Mouse (Mus musculus) embryonic facial prominence, embryonic 14.5 days (tissue): ENCODE results near the gene Prrc2a. TPM values are rescaled to one million over a fixed set of nuclear protein-coding genes. Genes with fewer than 3 reads are reported as not detected.

ENCODE experiments used
- ATAC-seq: fragments of 200-750 bp; cut with Nextera tagmentation; 2 replicates; pipeline ENCODE4 v1.8.0; 2017; ENCODE audit warnings: low read depth, moderate number of reproducible peaks, moderate TSS enrichment
- DNase-seq: peaks from one replicate; pipeline ENCODE4 v3.0.0-alpha.2; 2015; ENCODE audit warnings: low spot score
- H3K27ac ChIP-seq: fragments of 300-500 bp; sonication (generic); replicated peaks from 2 replicates; pipeline ENCODE4 v1.5.1; 2014; ENCODE audit warnings: low read depth, mild to moderate bottlenecking, low read length, moderate library complexity
- H3K27me3 ChIP-seq: fragments of 300-500 bp; sonication (generic); replicated peaks from 2 replicates; pipeline ENCODE4 v1.6.1; 2014; ENCODE audit warnings: low read length; ENCODE audit not compliant: control insufficient read depth, insufficient read depth
- H3K36me3 ChIP-seq: fragments of 300-500 bp; sonication (generic); 2 replicates; pipeline ENCODE4 v1.6.1; 2014; ENCODE audit warnings: low read length, mixed read lengths; ENCODE audit not compliant: control insufficient read depth, insufficient read depth
- H3K4me1 ChIP-seq: fragments of 300-500 bp; sonication (generic); 2 replicates; pipeline ENCODE4 v1.6.1; 2014; ENCODE audit warnings: antibody characterized with exemption, low read length; ENCODE audit not compliant: control insufficient read depth, insufficient read depth
- H3K4me2 ChIP-seq: fragments of 300-500 bp; sonication (generic); 2 replicates; pipeline ENCODE4 v1.6.1; 2014; ENCODE audit warnings: low read depth, mild to moderate bottlenecking, low read length, moderate library complexity, mixed read lengths
- H3K4me3 ChIP-seq: fragments of 300-500 bp; sonication (generic); 2 replicates; pipeline ENCODE4 v1.5.1; 2014; ENCODE audit warnings: low read depth, mild to moderate bottlenecking, low read length
- H3K9ac ChIP-seq: fragments of 300-500 bp; sonication (generic); 2 replicates; pipeline ENCODE4 v1.6.1; 2014; ENCODE audit warnings: low read depth, mild to moderate bottlenecking, low read length, moderate library complexity, mixed read lengths
- H3K9me3 ChIP-seq: fragments of 300-500 bp; sonication (generic); 2 replicates; pipeline ENCODE4 v1.6.1; 2016; ENCODE audit warnings: low read length; ENCODE audit not compliant: control insufficient read depth
- WGBS: fragments of 180-500 bp; shearing (Covaris S2); extraction: QIAGEN DNeasy Blood & Tissue Kit; methylation state at CpG from one replicate; pipeline ENCODE4 v1.1.7; 2014; 5-methylcytosine and 5-hydroxymethylcytosine counted together
- polyA plus RNA-seq: library from polyadenylated mRNA; unstranded; fragments of >200 nt; fragmentation: Nextera tagmentation; extraction: Ambion mirVana; gene quantifications from 2 replicates; pipeline ENCODE4 v1.2.1, GENCODE M21; 2014

The Prrc2a gene
- polyA plus RNA-seq, 1 experiment from 2014 or later = 151 TPM

GRCm38 (mm10) chr17:35153931-35154330 lies 10.8 kb downstream of the Prrc2a start:
- DNase-seq (peak; percentile 56), ATAC-seq (0 out of 2 replicates have a peak, but pooled peaks have one; percentile 13)
- Histone ChIP-seq H3K4me1 (no peaks in the 10 kb centered on the region), H3K36me3 (peaks cover 98% of the 10 kb centered on the region), H3K27me3 (no peaks in the 10 kb centered on the region), H3K9ac (no peak overlapping the region), H3K27ac (0 out of 2 replicates have a peak overlapping the region, but pooled peaks have one; percentile 30), H3K4me3 (no peak overlapping the region), H3K4me2 (no peak overlapping the region), H3K9me3 (no peaks in the 10 kb centered on the region)
- 60% methylated on average over 3 of the region's 4 CpGs for WGBS

- Histone ChIP-seq H3K36me3 (peaks cover 98% of the 10 kb centered on the region), H3K27me3 (no peaks in the 10 kb centered on the region), H3K4me3 (no peak overlapping the region), H3K27ac (no peak overlapping the region), H3K4me1 (no peaks in the 10 kb centered on the region), H3K9me3 (no peaks in the 10 kb centered on the region), H3K4me2 (no peak overlapping the region), H3K9ac (no peak overlapping the region)
- ATAC-seq = no peak
- WGBS = 87% methylated on average over 9 of the region's 9 CpGs
- no peak for DNase-seq
Measured at GRCm38 (mm10) chr17:35153077-35153476, 11.6 kb downstream of the Prrc2a start.

- no peak overlapping the region for H3K27ac ChIP-seq
- H3K4me2 ChIP-seq = no peak overlapping the region
- H3K9ac ChIP-seq = no peak overlapping the region
- no peaks in the 10 kb centered on the region for H3K4me1 ChIP-seq
- no peak for DNase-seq
- no peak overlapping the region for H3K4me3 ChIP-seq
- no peak for ATAC-seq
- peaks cover 98% of the 10 kb centered on the region for H3K36me3 ChIP-seq
- no peaks in the 10 kb centered on the region for H3K9me3 ChIP-seq
- no peaks in the 10 kb centered on the region for H3K27me3 ChIP-seq
- WGBS = 95% methylated on average over 4 of the region's 4 CpGs
Measured at GRCm38 (mm10) chr17:35152121-35152520, 12.6 kb downstream of the Prrc2a start.

- H3K4me2 ChIP-seq = no peak overlapping the region
- H3K27me3 ChIP-seq = no peaks in the 10 kb centered on the region
- DNase-seq (no peak), ATAC-seq (no peak)
- peaks cover 98% of the 10 kb centered on the region for H3K36me3 ChIP-seq
- H3K9ac ChIP-seq = no peak overlapping the region
- no peaks in the 10 kb centered on the region for H3K9me3 ChIP-seq
- H3K4me1 ChIP-seq = no peaks in the 10 kb centered on the region
- 73% methylated on average over 5 of the region's 5 CpGs for WGBS
- H3K27ac ChIP-seq = 0 out of 2 replicates have a peak overlapping the region, but pooled peaks have one; percentile 15
- H3K4me3 ChIP-seq = no peak overlapping the region
Measured at GRCm38 (mm10) chr17:35147922-35148639, 16.6 kb downstream of the Prrc2a start.

- Histone ChIP-seq H3K27me3 (no peaks in the 10 kb centered on the region), H3K9ac (no peak overlapping the region), H3K36me3 (peaks cover 98% of the 10 kb centered on the region), H3K4me3 (no peak overlapping the region), H3K4me2 (no peak overlapping the region), H3K9me3 (no peaks in the 10 kb centered on the region), H3K27ac (no peak overlapping the region), H3K4me1 (no peaks in the 10 kb centered on the region)
- ATAC-seq = no peak
- DNase-seq = no peak
- WGBS = 47% methylated on average over 3 of the region's 3 CpGs
Measured at GRCm38 (mm10) chr17:35147348-35147747, 17.3 kb downstream of the Prrc2a start.

GRCm38 (mm10) chr17:35146139-35146538 lies 18.6 kb downstream of the Prrc2a start:
- no peak overlapping the region for H3K27ac ChIP-seq
- H3K9ac ChIP-seq = no peak overlapping the region

GRCm38 (mm10) chr17:35141971-35142370 lies 22.7 kb downstream of the Prrc2a start:
- Histone ChIP-seq H3K9ac (no peak overlapping the region), H3K4me3 (no peak overlapping the region), H3K36me3 (peaks cover 93% of the 10 kb centered on the region), H3K27me3 (no peaks in the 10 kb centered on the region), H3K4me2 (no peak overlapping the region), H3K9me3 (no peaks in the 10 kb centered on the region), H3K4me1 (peaks cover 5% of the 10 kb centered on the region), H3K27ac (no peak overlapping the region)
- 95% methylated on average over 6 of the region's 6 CpGs for WGBS
- DNase-seq (no peak), ATAC-seq (no peak)

More at GRCm38 (mm10) chr17:35146139-35146538, 18.6 kb downstream of the Prrc2a start:
- Histone ChIP-seq H3K4me1 (no peaks in the 10 kb centered on the region), H3K9me3 (no peaks in the 10 kb centered on the region), H3K27me3 (no peaks in the 10 kb centered on the region), H3K4me3 (no peak overlapping the region), H3K4me2 (no peak overlapping the region), H3K36me3 (peaks cover 98% of the 10 kb centered on the region)
- no peak for DNase-seq
- 75% methylated on average over 5 of the region's 5 CpGs for WGBS
- ATAC-seq = no peak

GRCm38 (mm10) chr17:35140490-35140996 lies 24.2 kb downstream of the Prrc2a start:
- no peaks in the 10 kb centered on the region for H3K27me3 ChIP-seq
- H3K9me3 ChIP-seq = no peaks in the 10 kb centered on the region
- H3K9ac ChIP-seq = no peak overlapping the region
- H3K4me1 ChIP-seq = peaks cover 13% of the 10 kb centered on the region
- ATAC-seq (no peak), DNase-seq (no peak)
- no peak overlapping the region for H3K4me3 ChIP-seq
- no peak overlapping the region for H3K27ac ChIP-seq
- H3K36me3 ChIP-seq = peaks cover 78% of the 10 kb centered on the region
- 83% methylated on average over 13 of the region's 16 CpGs for WGBS
- H3K4me2 ChIP-seq = no peak overlapping the region

GRCm38 (mm10) chr17:35139269-35139668 lies 25.4 kb downstream of the Prrc2a start:
- WGBS = 91% methylated on average over 3 of the region's 3 CpGs
- peaks cover 13% of the 10 kb centered on the region for H3K4me1 ChIP-seq
- H3K36me3 ChIP-seq = peaks cover 66% of the 10 kb centered on the region

More at GRCm38 (mm10) chr17:35139269-35139668, 25.4 kb downstream of the Prrc2a start:
- no peak overlapping the region for H3K27ac ChIP-seq
- H3K27me3 ChIP-seq = no peaks in the 10 kb centered on the region
- H3K9me3 ChIP-seq = no peaks in the 10 kb centered on the region
- DNase-seq = no peak
- no peak overlapping the region for H3K9ac ChIP-seq
- no peak overlapping the region for H3K4me2 ChIP-seq
- no peak for ATAC-seq
- no peak overlapping the region for H3K4me3 ChIP-seq
